Mouse (Mus musculus): ENCODE results near the gene Ell.

GRCm38 (mm10) chr8:70519043-70519442 is 20.2 kb upstream of the Ell start:
- TF ChIP-seq POLR2A (IDR thresholded peaks at IDR 0.05; ENCODE audit: insufficient read length, low read depth) (no peak), POLR2AphosphoS2 (IDR thresholded peaks at IDR 0.05; ENCODE audit: insufficient read length, low read depth) (no peak), MAX (IDR thresholded peaks at IDR 0.05; ENCODE audit: low read depth) (no peak), E2F4 (IDR thresholded peaks at IDR 0.05; ENCODE audit: insufficient read depth) (no peak), TCF12 (IDR thresholded peaks at IDR 0.05; ENCODE audit: insufficient read depth, poor library complexity, severe bottlenecking) (no peak), SRF (IDR thresholded peaks at IDR 0.05; ENCODE audit: control insufficient read depth, insufficient read length, low read depth) (no peak), CEBPB (IDR thresholded peaks at IDR 0.05; ENCODE audit: insufficient read depth, poor library complexity, severe bottlenecking) (no peak)
